Mouse (Mus musculus) olfactory bulb, adult 2 months (tissue): ENCODE measurements around the gene Inip.

Experiments used
- CTCF ChIP-seq: fragments of 200-500 bp; IDR thresholded peaks from 2 replicates; pipeline ENCODE4 v1.5.1; 2012; ENCODE audit warnings: low read depth, mild to moderate bottlenecking, low read length, moderate library complexity; ENCODE audit not compliant: insufficient read depth
- POLR2A ChIP-seq: fragments of 200-500 bp; IDR thresholded peaks from 2 replicates; pipeline ENCODE4 v1.6.1; 2012; ENCODE audit warnings: mild to moderate bottlenecking, low read depth, low read length, moderate library complexity; ENCODE audit not compliant: insufficient read depth

GRCm38 (mm10) chr4:59805968-59806878 lies 4.8 kb upstream of the Inip start:
- no peak for TF ChIP-seq CTCF
- TF ChIP-seq POLR2A: no peak
